Mouse (Mus musculus) CD8-positive naive resting alpha-beta T cell, adult 2 months (primary cell): Measurements from ENCODE around the gene Crtam.

Experiments used
- DNase-seq, 2 experiments: peaks; one replicate each; pipeline ENCODE4 v3.0.0; 2022; ENCODE audit warnings: low read depth in 2 of 2, low spot score in 2 of 2

The Crtam gene

GRCm38 (mm10) chr9:41004415-41004814 is at the start of gene Crtam:
Gene Crtam (minus strand): TSS chr9:41004628.
- peak; percentile 34 to 37 for DNase-seq

DNA sequence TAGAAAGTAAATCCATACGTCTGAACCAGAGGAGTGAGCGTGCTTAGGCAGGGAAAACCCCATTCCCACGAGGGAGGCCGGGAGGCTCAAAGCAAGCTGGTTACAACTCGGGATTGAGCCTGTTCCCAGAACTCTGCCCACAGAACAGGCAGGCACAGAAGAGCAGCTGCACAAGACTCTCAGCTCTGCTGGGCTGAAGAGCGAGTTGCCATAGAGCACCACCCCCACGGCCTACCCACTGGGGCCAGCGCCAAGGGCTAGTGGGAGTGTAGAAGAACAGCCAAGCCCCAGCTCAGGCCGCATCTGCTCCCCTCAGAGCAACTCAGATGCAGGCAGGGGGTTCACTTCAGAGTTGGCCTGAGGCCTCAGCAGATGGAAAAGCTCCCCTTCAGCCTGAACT is 49.7 kb upstream of the Crtam start:
- DNase-seq = no peak

- no peak for DNase-seq
These were observed 49.0 kb upstream of the Crtam start for GRCm38 (mm10) chr9:41053478-41053877.

DNA sequence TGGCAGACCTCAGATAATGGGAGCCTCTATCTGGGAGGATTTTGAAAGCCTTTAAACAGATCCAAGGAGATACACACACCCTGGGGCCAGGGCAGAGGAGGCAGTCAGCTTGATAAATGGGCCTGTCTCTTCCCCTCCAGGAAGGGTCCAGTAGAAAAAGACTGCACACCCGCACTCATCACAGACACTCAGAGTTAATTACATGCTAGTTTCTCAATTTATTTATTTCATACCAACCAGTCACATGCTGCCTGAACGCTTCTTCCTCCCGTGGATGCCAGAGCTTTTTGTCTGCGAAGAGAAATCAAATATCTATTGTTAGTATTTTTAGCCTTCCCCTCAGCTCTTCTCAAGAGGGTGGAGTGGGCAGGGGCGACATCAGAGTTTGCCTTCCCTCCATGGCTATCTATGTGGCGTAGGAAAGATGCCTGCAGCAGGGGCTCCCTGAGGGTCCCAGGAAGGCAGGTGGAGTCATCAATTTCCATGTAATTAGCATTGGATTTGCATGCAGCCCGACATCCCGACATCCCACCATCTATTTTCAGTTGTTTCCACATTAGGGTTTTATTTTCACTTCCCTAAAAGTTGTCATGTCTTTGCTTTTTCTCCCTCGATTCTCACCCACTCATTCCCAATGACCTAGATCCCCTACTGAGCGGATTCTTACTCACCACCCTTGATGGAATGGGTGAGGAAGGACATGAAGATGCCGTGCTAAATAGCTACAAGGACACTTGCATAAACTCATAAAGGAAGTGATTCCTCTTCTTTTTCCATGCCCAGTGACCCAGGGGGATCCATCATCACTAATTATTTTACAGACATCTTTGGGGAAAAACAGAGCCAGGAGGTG is 46.9 kb upstream of the Crtam start:
- DNase-seq = no peak

GRCm38 (mm10) chr9:41050331-41051079 is 46.1 kb upstream of the Crtam start:
- DNase-seq = no peak

DNA sequence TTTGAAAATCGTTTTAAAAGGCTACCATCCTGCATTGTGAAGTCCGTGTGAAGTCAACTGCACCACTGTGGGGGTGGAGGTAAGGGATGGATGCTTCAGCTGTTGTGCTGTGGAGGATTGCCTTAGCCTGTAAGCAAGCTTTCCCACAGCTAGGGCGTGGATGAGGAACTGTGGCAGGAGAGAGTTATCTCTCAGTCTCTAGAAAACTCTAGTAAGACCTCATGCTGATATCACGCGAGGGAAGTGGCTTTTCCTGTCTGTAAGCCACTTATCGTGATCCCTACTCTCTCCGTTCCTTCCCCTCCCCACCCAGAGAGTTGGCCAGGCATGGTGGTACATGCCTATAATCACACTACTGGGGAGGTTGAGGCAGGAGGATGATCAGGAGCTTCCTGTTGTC is 44.9 kb upstream of the Crtam start:
- DNase-seq = no peak

DNA sequence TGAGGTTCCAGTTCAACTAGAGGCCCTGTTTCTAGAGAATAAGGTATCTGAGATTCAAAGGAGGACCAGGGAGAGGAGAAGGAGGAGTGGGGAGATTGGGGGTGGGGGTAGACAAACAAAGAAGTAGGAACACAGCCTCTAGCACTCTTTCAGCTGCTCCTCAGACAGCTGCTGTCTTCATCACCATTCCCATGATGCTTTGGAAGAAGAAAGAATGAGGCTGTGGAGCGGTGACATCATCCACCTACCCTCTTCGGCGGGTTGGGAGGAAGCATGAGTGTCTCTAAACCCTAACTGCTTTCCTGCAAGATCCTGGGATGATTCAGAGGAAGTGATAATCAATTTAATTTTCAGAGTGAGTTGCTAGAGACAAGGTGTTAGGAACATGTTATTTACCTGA is 44.4 kb upstream of the Crtam start:
- no peak for DNase-seq

- peak; percentile 5 to 32 for DNase-seq
These were observed 43.8 kb upstream of the Crtam start for GRCm38 (mm10) chr9:41048216-41048615.

- no peak for DNase-seq
These were observed 43.2 kb upstream of the Crtam start for GRCm38 (mm10) chr9:41047654-41048053.

GRCm38 (mm10) chr9:41044626-41045025 is 40.2 kb upstream of the Crtam start:
- DNase-seq = peak; percentile 77 to 81

GRCm38 (mm10) chr9:41043641-41044040 is 39.2 kb upstream of the Crtam start:
- no peak for DNase-seq

GRCm38 (mm10) chr9:41041404-41041803 is 37.0 kb upstream of the Crtam start:
- no peak for DNase-seq

DNA sequence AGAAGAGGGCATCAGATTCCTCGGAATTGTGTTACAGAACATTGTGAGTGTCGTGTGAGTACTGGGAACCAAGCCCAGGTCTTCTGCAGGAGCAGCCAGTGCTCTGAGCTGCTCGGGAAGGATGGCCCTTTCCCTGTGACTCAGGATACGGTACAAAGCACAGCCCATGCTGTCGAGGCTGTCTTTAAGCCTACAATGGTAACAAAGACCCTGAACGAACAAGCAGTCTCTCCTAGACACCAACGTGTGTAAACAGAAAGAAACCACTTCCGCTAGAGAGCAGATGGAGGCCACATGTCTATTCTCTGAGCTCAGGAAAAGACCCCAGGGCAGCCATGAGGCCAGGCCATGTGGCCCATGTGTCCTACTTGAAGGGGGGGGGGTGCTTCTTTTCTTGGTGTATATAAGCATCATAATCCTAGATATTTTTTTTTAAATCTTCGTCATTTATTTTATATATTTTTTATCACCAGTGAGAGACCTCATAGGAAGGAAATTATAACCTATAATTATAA is 33.8 kb upstream of the Crtam start:
- DNase-seq = no peak

DNA sequence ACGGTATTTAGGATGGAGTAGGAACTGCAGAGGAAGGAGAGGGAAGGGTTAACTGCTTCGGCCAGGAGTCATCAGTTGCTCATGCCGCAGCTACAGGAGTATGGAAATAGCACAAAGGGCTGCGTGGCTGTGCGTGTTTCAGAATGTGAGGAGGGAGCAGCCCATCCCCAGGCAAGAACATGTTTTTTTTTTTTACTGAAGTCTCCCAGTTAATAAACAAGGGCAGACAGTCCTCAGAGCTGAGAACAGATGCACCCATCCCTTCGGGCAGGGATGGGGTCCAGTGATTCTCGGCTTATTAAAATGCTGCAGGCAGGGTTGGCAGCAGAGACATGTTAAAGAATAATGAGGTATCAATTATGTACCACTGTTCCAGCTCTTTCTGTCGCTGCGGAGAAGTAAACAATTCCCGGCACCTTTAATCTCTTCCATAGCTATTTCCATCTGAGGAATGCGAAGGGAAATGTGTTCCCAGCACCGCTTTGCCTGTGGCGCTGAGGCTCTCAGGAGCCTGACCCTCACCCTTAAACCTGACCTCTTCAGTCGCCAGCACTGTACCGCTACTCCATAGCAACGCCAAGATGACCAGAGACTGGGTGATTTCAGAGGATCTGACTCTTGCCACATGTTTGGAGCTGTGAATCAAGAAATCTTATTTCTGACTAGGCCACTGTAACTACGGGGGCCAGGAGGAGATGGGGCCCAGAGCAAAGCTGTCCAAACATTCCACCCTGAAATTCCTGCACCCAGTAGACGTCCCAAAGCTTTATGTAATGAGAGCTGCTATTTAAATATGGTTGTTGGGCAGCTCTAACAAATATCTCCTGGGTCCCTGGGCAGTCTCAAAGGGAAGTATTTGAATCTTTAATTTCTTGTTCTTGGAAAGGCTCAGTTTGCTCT is 27.4 kb upstream of the Crtam start:
- DNase-seq = no peak

- DNase-seq = peak in 1 of 2 experiments; percentile 15
These were observed 25.4 kb upstream of the Crtam start for GRCm38 (mm10) chr9:41029827-41030226.

DNA sequence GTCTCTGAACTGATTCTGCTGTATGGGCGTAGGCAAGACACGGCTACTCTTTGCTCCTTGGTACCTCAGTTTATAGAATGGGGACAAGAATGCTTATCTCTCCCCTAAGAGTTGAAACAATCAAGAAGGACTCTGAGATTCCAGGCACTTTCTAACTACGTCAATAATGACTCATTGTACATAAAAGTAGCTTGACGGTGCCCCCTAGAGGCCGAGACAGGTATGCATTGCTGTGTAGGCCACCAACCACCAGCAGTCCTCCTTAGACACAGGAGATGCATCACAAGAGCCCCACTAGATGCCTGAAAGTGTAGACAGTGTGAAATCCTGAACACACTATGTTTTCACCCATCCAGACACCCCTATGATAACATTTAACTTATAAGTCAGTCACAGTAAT is 24.0 kb upstream of the Crtam start:
- peak; percentile 52 to 61 for DNase-seq

DNA sequence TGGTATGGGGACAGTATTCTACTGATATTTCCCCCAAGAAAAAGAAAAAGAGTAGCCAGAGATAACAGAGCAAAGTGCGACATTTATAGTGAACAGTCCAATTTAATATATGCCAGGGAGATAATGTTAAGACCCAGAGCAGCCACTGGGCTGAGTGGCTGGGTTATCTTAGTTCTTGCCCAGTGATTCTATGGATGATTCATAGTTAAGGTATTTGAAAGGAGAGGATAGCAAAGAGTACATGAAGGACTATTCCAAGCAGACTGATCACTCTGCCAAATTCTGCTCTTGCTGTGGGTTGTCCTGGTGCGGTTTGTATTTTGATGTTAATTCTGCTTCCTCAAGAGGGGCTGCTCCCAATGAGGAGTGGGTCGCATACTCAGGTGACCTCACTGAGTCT is 17.3 kb upstream of the Crtam start:
- DNase-seq = no peak

- DNase-seq = no peak
These were observed 16.1 kb upstream of the Crtam start for GRCm38 (mm10) chr9:41020486-41020885.

GRCm38 (mm10) chr9:41014512-41014911 is 10.1 kb upstream of the Crtam start:
- no peak for DNase-seq

DNA sequence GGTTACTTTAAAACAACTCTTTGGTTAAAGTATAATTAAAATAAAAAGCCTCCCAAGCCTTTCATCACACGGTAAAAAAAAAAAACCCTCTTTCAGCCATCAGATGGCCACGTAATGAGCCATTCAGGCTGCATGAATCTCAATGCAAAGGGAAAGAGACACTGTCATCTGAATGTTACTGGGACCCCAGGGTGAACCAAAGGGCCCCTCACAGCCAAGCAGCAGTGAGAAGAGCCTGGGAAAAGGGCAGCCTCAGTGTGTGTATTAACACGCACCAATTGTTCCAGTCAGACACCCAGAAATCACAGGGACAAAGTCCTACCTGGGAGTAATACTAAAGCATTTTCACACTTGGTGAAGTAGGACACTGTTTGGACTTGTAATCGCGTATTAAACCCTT is 8.0 kb upstream of the Crtam start:
- DNase-seq = no peak
